Mouse (Mus musculus): ENCODE measurements around the gene Tcf20. TPM values are rescaled to one million over a fixed set of nuclear protein-coding genes. Genes with fewer than 3 reads are reported as not detected.

Tcf20 gene
- total RNA-seq, 1 experiment, result 143 TPM

- in situ Hi-C loops (cut with MboI; ENCODE audit: low sequenced_read_pairs in 2 of 2, unreplicated experiment in 2 of 2), result no loop called here
- Histone ChIP-seq H3K9me3 (ENCODE audit: control insufficient read depth, insufficient read depth, low read depth, low read length) (no peaks in the 10 kb centered on the region), H3K4me1 (ENCODE audit: control insufficient read depth in 2 of 2, insufficient read depth in 2 of 2, low read length in 2 of 2, poor library complexity in 1 of 2) (peaks cover 0 to 21% of the 10 kb centered on the region in 2 experiments; a peak in 2 of 4 replicates), H3K36me3 (ENCODE audit: control insufficient read depth, insufficient read depth, low read length, poor library complexity, severe bottlenecking) (no peaks in the 10 kb centered on the region), H3K9ac (ENCODE audit: insufficient read depth, low read depth, low read length, poor library complexity, severe bottlenecking) (no peak overlapping the region), H3K4me3 (ENCODE audit: insufficient read depth in 1 of 2, low read depth in 1 of 2, low read length in 2 of 2, poor library complexity in 1 of 2, severe bottlenecking in 1 of 2) (no peak overlapping the region), H3K27ac (ENCODE audit: insufficient read depth, low read depth, low read length, poor library complexity, severe bottlenecking) (no peak overlapping the region)
- no peak for TF ChIP-seq CHD2 (IDR thresholded peaks at IDR 0.05; ENCODE audit: low read depth, low read length)
- DNase-seq (ENCODE audit: low read depth, low spot score), result no peak
Observed at GRCm38 (mm10) chr15:82956310-82956709, 31.4 kb downstream of the Tcf20 start.

- peaks cover 0 to 13% of the 10 kb centered on the region in 2 experiments; a peak in 2 of 4 replicates for H3K4me1 ChIP-seq (ENCODE audit: control insufficient read depth in 2 of 2, insufficient read depth in 2 of 2, low read length in 2 of 2, poor library complexity in 1 of 2)
- no peaks in the 10 kb centered on the region for H3K9me3 ChIP-seq (ENCODE audit: control insufficient read depth, insufficient read depth, low read depth, low read length)
- in situ Hi-C loops (cut with MboI; ENCODE audit: low sequenced_read_pairs in 2 of 2, unreplicated experiment in 2 of 2), result no loop called here
- H3K4me3 ChIP-seq (ENCODE audit: insufficient read depth in 1 of 2, low read depth in 1 of 2, low read length in 2 of 2, poor library complexity in 1 of 2, severe bottlenecking in 1 of 2), result no peak overlapping the region
- no peak overlapping the region for H3K9ac ChIP-seq (ENCODE audit: insufficient read depth, low read depth, low read length, poor library complexity, severe bottlenecking)
- no peak overlapping the region for H3K27ac ChIP-seq (ENCODE audit: insufficient read depth, low read depth, low read length, poor library complexity, severe bottlenecking)
- DNase-seq (ENCODE audit: low read depth, low spot score), result no peak
- no peaks in the 10 kb centered on the region for H3K36me3 ChIP-seq (ENCODE audit: control insufficient read depth, insufficient read depth, low read length, poor library complexity, severe bottlenecking)
- no peak for TF ChIP-seq HCFC1 (IDR thresholded peaks at IDR 0.05; ENCODE audit: borderline replicate concordance, insufficient read depth, low read length)
- TF ChIP-seq MAFK (IDR thresholded peaks at IDR 0.05; ENCODE audit: insufficient read depth, low read depth, low read length), result no peak
- TF ChIP-seq ZC3H11A (IDR thresholded peaks at IDR 0.05; ENCODE audit: borderline replicate concordance, low read depth, low read length), result no peak
- TF ChIP-seq ZNF384 (IDR thresholded peaks at IDR 0.05; ENCODE audit: low read depth, low read length), result no peak
- no peak for TF ChIP-seq CHD2 (IDR thresholded peaks at IDR 0.05; ENCODE audit: low read depth, low read length)
Observed at GRCm38 (mm10) chr15:82955286-82955685, 32.4 kb downstream of the Tcf20 start.

GRCm38 (mm10) chr15:82954034-82954433 lies 33.6 kb downstream of the Tcf20 start:
- DNase-seq (ENCODE audit: low read depth, low spot score), result no peak
- Histone ChIP-seq H3K9me3 (ENCODE audit: control insufficient read depth, insufficient read depth, low read depth, low read length) (no peaks in the 10 kb centered on the region), H3K9ac (ENCODE audit: insufficient read depth, low read depth, low read length, poor library complexity, severe bottlenecking) (no peak overlapping the region), H3K4me3 (ENCODE audit: insufficient read depth in 1 of 2, low read depth in 1 of 2, low read length in 2 of 2, poor library complexity in 1 of 2, severe bottlenecking in 1 of 2) (no peak overlapping the region), H3K27ac (ENCODE audit: insufficient read depth, low read depth, low read length, poor library complexity, severe bottlenecking) (no peak overlapping the region), H3K4me1 (ENCODE audit: control insufficient read depth in 2 of 2, insufficient read depth in 2 of 2, low read length in 2 of 2, poor library complexity in 1 of 2) (peaks cover 2 to 12% of the 10 kb centered on the region in 2 experiments; a peak in 1 of 4 replicates), H3K36me3 (ENCODE audit: control insufficient read depth, insufficient read depth, low read length, poor library complexity, severe bottlenecking) (no peaks in the 10 kb centered on the region)
- TF ChIP-seq HCFC1 (IDR thresholded peaks at IDR 0.05; ENCODE audit: borderline replicate concordance, insufficient read depth, low read length) (no peak), ZC3H11A (IDR thresholded peaks at IDR 0.05; ENCODE audit: borderline replicate concordance, low read depth, low read length) (no peak), MAFK (IDR thresholded peaks at IDR 0.05; ENCODE audit: insufficient read depth, low read depth, low read length) (no peak), CHD2 (IDR thresholded peaks at IDR 0.05; ENCODE audit: low read depth, low read length) (no peak), ZNF384 (IDR thresholded peaks at IDR 0.05; ENCODE audit: low read depth, low read length) (no peak)
- in situ Hi-C loops (cut with MboI; ENCODE audit: low sequenced_read_pairs in 2 of 2, unreplicated experiment in 2 of 2), result no loop called here

GRCm38 (mm10) chr15:82953096-82953495 lies 34.6 kb downstream of the Tcf20 start:
- Histone ChIP-seq H3K4me1 (ENCODE audit: control insufficient read depth in 2 of 2, insufficient read depth in 2 of 2, low read length in 2 of 2, poor library complexity in 1 of 2) (peaks cover 2 to 8% of the 10 kb centered on the region in 2 experiments; a peak in 1 of 4 replicates), H3K9me3 (ENCODE audit: control insufficient read depth, insufficient read depth, low read depth, low read length) (no peaks in the 10 kb centered on the region), H3K9ac (ENCODE audit: insufficient read depth, low read depth, low read length, poor library complexity, severe bottlenecking) (no peak overlapping the region), H3K4me3 (ENCODE audit: insufficient read depth in 1 of 2, low read depth in 1 of 2, low read length in 2 of 2, poor library complexity in 1 of 2, severe bottlenecking in 1 of 2) (no peak overlapping the region), H3K36me3 (ENCODE audit: control insufficient read depth, insufficient read depth, low read length, poor library complexity, severe bottlenecking) (no peaks in the 10 kb centered on the region), H3K27ac (ENCODE audit: insufficient read depth, low read depth, low read length, poor library complexity, severe bottlenecking) (no peak overlapping the region)
- in situ Hi-C loops (cut with MboI; ENCODE audit: low sequenced_read_pairs in 2 of 2, unreplicated experiment in 2 of 2), result no loop called here
- DNase-seq (ENCODE audit: low read depth, low spot score), result no peak
- TF ChIP-seq MAFK (IDR thresholded peaks at IDR 0.05; ENCODE audit: insufficient read depth, low read depth, low read length), result no peak
- no peak for TF ChIP-seq CHD2 (IDR thresholded peaks at IDR 0.05; ENCODE audit: low read depth, low read length)
- no peak for TF ChIP-seq HCFC1 (IDR thresholded peaks at IDR 0.05; ENCODE audit: borderline replicate concordance, insufficient read depth, low read length)
- no peak for TF ChIP-seq ZC3H11A (IDR thresholded peaks at IDR 0.05; ENCODE audit: borderline replicate concordance, low read depth, low read length)
- no peak for TF ChIP-seq ZNF384 (IDR thresholded peaks at IDR 0.05; ENCODE audit: low read depth, low read length)

- in situ Hi-C loops (cut with MboI; ENCODE audit: low sequenced_read_pairs in 2 of 2, unreplicated experiment in 2 of 2), result no loop called here
- Histone ChIP-seq H3K4me1 (ENCODE audit: control insufficient read depth in 2 of 2, insufficient read depth in 2 of 2, low read length in 2 of 2, poor library complexity in 1 of 2) (peaks cover 2 to 7% of the 10 kb centered on the region in 2 experiments; a peak in 1 of 4 replicates), H3K4me3 (ENCODE audit: insufficient read depth in 1 of 2, low read depth in 1 of 2, low read length in 2 of 2, poor library complexity in 1 of 2, severe bottlenecking in 1 of 2) (peak overlapping the region in 1 of 2 experiments; percentile 30; a peak in 1 of 4 replicates), H3K9ac (ENCODE audit: insufficient read depth, low read depth, low read length, poor library complexity, severe bottlenecking) (0 out of 2 replicates have a peak overlapping the region, but pooled peaks have one; percentile 27), H3K9me3 (ENCODE audit: control insufficient read depth, insufficient read depth, low read depth, low read length) (no peaks in the 10 kb centered on the region), H3K36me3 (ENCODE audit: control insufficient read depth, insufficient read depth, low read length, poor library complexity, severe bottlenecking) (no peaks in the 10 kb centered on the region), H3K27ac (ENCODE audit: insufficient read depth, low read depth, low read length, poor library complexity, severe bottlenecking) (no peak overlapping the region)
- TF ChIP-seq MAFK (IDR thresholded peaks at IDR 0.05; ENCODE audit: insufficient read depth, low read depth, low read length) (no peak), CHD2 (IDR thresholded peaks at IDR 0.05; ENCODE audit: low read depth, low read length) (no peak), HCFC1 (IDR thresholded peaks at IDR 0.05; ENCODE audit: borderline replicate concordance, insufficient read depth, low read length) (no peak), ZC3H11A (IDR thresholded peaks at IDR 0.05; ENCODE audit: borderline replicate concordance, low read depth, low read length) (no peak), ZNF384 (IDR thresholded peaks at IDR 0.05; ENCODE audit: low read depth, low read length) (no peak)
- DNase-seq (ENCODE audit: low read depth, low spot score), result no peak
Observed at GRCm38 (mm10) chr15:82952292-82952705, 35.4 kb downstream of the Tcf20 start.
